Mouse (Mus musculus) embryonic fibroblast, embryonic 13.5 days (primary cell): ENCODE measurements around the gene Hoxd13.

Source experiments
- CTCF ChIP-seq: IDR thresholded peaks from 2 replicates; pipeline ENCODE4 v1.5.1; 2011; ENCODE audit warnings: mild to moderate bottlenecking, control low read depth, low read length, moderate library complexity, borderline replicate concordance; ENCODE audit not compliant: insufficient read depth
- POLR2A ChIP-seq: IDR thresholded peaks from 2 replicates; pipeline ENCODE4 v1.6.1; 2011; ENCODE audit warnings: low read depth, mild to moderate bottlenecking, control low read depth, low read length, moderate library complexity

DNA sequence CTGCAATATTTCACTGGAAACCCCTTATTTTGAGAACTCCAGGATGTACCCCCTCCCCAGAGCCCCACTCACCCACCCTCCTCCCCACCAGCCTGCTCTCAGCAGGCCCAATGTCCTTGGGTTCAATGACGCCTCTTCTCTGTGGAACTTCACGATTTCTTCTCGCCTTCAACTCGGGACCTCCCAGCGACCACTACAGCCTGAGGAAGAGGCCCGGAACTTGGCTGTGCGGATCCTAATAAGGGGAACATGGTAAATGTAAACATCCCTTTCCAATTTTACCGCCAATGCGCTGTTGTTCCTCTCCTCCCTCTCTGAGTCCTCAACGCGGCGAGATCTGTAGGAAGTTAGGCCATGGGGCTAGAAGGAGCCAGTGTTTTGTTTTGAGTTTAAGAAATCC, 16.0 kb downstream of the Hoxd13 start:
- TF ChIP-seq CTCF, result no peak
- TF ChIP-seq POLR2A, result no peak
